Mouse (Mus musculus) frontal cortex, adult 2 months (tissue): Measurements from ENCODE around the gene Mgat4b. TPM values are rescaled to one million over a fixed set of nuclear protein-coding genes. Genes with fewer than 3 reads are reported as not detected.
A peak's percentile ranks its signal among the peaks of the same experiment; 100 is the strongest.
"Not testable (repeated sequence)": the region's sequence is repeated elsewhere in the genome, so short reads cannot be mapped to it uniquely, and the experiment has no call there.

ENCODE experiments used
- DNase-seq, 2 experiments: peaks; one replicate each; pipeline ENCODE4 v3.0.0; 2022; ENCODE audit warnings: low spot score in 1 of 2; ENCODE audit errors: extremely low spot score in 1 of 2
- polyA plus RNA-seq: library from polyadenylated mRNA; depleted of rRNA; stranded (reverse); fragments of >200 nt; gene quantifications from 2 replicates; pipeline ENCODE4 v1.2.3, GENCODE M21; 2012; rRNA removed

The Mgat4b gene
- 57.7 and 59.8 TPM in 2 replicates for polyA plus RNA-seq

DNA sequence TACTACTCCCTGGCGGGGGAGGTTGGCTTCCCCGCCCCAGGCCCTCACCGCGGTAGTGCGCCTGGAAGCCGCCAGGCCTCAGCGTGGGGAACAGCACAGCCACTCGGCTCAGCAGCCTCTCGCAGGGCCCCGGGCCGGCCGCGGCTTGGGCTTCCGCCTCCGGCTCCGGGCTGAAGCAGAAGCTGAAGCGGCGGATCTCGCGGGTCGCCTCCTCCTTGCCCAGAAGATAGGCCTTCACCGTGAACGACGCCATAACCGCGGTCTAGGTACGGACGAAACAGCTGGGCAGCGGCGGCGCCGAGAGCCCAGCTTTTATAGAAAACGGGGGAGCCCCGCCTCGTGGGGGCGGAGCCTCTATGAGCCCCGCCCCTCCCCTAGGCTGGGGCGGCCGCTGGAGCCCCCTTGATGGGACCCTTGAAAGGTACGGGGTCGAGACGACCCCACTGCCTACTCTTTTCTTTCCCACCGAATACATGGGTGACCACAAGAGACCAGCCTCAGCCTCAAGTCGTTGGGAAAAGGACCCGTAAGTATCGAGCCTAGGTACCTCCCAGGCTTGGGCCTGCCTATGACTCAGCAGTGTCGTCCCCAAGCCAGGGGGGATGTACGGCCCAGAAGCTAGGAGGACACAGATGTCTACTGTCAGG is at the start of gene Mgat4b, which contains the start of gene Sqstm1:
Gene Mgat4b (plus strand): TSS at position 386 of the 647 bp plus-strand sequence.
Gene Sqstm1 (minus strand): TSS at position 323 of the 647 bp plus-strand sequence.
- peak; percentile 52 to 81 for DNase-seq

DNA sequence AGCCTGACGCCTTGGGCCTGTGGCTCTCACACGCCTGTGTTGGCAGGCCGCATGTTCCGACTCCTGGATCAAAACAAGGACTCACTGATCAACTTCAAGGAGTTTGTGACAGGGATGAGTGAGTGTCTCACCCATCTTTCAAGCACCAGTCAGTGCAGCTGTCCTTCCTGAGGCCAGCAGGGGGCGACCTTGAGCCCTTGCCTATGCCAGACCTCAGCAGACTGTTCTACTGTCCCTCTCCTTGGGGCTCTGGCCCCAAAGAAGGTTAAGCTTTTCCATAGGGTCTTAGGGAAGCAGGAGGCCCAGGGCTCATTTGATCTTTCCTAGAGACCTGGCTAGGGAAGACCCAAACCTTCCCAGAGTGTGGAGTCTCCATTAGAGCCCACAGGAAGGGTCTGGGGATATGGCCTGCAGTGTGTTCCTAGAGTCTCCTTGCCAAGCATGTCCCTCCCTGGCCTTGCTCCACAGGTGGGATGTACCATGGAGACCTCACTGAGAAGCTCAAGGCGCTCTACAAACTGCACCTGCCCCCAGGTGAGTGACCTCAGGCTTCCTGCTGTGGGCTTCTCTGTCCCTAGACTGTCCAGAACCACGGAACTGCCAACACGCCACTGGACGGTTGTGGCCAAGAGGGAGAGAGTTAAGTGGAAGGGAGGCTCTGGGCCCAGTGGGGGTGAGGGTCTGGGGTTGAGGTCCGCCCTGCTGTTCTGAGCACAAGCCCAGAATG is 48.9 kb upstream of the Mgat4b start:
- DNase-seq: peak in 1 of 2 experiments; percentile 48

DNA sequence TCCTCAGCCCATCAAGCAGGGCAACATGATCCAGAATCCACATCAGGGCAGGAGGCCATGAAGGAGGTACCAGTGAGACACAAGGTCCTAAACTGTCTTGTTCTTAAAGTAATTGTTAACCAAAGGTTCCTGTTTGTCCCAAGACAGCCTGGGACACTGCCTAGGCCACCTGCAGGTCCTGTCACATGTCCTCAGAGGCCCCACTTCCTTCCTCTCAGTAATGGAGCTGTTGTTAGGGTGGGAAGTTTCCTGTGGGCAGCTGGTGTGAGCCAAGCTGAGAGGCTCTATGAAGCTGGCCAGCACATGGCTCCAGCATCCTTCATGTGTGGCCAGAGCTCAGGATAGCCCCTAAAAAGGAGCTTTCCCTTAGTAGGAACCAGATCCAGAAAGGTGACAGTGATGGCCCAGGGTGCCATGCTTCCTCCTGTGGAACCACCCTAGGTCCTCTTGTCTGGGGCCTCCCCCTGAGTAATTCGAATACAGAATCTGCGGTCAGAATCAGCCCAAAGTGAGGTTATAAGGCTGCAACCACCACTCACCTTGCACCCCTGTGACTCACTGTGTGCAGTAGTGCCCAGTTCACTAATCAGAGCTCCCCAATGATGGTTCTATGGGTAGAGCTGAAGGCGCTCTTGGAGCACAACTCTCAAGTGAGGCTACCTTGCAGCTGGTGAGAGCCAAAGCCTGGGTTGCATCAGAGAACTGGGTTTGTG is 48.2 kb upstream of the Mgat4b start:
- DNase-seq: no peak

DNA sequence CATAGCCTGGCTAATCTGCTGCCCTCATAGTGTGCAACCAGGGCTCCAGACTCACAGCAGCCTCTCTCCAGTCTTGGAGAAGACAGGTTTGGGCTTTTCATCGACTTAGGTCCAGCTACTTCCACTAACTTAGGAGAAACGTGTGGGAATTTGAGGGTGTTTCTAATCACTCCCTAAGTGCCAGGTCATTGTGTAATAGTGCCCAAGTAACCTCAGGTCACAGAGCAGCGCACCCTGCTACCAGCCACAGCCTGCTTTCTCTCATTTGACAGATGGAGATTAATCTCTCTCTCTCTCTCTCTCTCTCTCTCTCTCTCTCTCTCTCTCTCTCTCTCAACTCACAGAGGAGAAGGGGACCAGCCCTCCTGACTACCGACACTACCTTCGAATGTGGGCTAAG is 42.3 kb upstream of the Mgat4b start:
- DNase-seq: no peak

DNA sequence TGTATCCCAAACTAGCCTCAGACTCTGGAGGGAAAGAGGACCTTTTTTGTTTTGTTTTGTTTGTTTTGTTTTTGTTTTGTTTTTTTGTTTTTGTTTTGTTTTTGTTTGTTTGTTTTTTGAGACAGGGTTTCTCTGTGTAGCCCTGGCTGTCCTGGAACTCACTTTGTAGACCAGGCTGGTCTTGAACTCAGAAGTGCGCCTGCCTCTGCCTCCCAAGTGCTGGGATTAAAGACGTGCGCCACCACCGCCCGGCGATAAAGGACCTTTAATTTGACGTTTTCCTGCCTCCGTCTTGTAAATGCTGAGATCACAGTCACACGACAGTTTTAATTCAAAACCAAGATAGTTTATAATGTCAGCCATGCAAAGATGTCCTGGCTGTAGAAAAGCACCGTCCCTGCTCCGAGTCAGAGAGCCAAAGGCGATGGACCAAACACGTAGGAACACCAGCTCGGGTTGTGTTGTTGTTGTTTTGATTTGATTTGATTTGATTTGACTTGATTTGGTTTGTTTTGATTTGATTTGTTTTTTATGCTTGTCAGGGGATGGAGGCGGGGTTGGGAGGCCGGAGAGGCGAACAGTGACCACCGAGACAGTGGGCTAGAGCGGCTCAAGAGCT is 36.5 kb upstream of the Mgat4b start, which contains the start of gene Mrnip:
Gene Mrnip (plus strand): TSS at position 334 of the 619 bp plus-strand sequence.
- not testable (repeated sequence) for DNase-seq

DNA sequence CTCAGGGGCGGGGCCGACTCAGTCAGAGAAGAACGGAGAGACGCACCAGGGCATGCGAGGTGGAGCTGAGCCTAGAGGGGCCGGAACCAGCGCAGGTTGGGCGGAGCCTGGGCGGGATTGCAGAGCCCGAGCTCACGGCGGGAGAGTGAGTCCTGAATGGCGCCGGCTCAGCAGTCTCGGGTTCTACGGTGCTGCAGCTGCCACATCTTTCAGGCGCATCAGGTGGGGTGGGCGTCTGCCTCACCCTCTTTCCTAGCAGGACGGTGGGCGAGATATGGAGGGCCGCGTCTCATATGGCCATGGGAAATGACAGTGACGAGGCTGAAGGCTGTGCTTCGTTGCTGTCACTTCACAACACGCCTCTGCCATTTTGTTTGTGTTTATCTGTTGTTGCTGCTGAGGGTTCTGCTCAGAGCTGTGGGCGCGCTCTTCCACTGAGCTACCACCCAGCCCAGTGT is 35.9 kb upstream of the Mgat4b start:
- peak; percentile 95 to 99 for DNase-seq

DNA sequence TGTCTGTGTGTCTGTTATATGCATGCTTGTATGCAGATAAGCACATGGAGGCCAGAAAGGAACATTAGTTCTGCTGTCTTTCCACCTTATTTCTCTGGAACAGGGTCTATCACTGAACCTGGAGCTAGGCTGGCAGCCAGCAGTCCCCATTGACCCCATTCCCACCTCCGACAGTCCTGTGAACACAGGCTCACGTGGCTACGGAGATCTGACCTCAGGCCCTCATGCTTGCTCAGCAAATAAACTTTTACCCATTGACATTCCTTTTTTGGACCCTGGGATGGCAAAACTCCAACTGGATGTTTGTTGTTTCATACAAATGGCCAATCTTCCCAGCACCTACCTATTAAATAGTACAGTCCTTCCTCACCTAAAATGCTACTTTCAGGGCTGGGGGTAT is 34.3 kb upstream of the Mgat4b start:
- no peak for DNase-seq

DNA sequence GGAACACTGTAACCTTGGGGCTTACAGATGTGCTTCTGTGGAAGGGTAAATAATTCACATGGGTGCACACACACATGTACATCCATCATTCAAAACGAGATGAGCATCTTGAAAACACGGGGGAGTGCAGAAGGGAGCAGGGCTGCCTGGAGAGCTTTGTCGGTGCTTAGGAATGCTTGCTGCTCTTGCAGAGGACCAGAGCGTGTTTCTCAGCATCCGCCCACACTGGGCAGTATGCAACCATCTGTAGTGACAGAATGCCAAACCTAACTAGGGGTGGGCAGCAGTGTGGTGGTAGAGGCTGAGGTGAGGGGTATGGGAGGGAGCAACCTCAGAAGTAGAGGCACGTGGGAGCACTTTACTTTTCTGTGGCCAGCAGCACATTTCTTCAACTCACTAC is 33.6 kb upstream of the Mgat4b start:
- peak in 1 of 2 experiments; percentile 57 for DNase-seq

DNA sequence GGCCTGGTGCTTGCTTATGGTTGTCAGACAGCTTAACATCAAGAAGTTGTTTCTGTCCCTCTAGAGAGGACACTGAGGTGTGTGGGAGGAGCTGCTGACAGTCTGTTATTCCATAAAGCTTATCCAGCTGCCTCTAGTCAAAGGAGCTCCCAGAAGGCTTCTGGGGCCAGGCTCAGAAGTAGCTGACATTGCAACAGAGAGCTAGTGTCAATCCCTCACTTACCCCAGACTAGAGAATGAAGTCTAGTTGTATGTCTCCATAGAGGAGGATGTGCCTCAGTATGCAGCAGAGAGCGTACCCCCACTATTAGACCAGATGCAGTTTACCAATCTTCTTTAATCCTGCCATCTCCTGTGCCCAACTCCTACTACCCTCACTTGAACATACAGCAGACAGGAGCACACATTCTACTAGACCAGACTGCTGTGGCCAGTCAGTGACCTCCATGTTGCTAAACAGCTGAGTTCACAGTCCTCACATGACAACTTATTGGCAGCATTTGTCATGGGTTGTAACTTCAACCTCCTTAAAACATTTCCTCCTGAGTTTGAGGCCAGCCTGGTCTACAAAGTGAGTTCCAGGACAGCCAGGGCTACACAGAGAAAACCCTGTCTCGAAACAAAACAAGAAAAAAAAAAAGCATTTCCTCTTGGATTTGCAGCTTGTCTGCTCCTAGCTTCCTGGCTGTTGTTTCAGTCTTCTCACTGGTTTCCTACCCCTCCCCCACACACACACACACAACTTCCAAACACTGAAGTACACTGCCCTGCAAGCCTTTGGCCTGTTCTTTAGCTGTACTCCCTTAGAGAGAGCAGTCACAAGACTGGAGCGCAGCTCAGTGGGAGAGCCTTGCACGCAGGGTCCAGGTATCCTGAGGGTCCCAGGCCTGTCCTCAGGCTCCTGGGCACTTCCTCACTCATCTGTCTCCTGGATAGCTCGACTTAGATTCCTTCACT is 31.9 kb upstream of the Mgat4b start:
- DNase-seq: no peak

DNA sequence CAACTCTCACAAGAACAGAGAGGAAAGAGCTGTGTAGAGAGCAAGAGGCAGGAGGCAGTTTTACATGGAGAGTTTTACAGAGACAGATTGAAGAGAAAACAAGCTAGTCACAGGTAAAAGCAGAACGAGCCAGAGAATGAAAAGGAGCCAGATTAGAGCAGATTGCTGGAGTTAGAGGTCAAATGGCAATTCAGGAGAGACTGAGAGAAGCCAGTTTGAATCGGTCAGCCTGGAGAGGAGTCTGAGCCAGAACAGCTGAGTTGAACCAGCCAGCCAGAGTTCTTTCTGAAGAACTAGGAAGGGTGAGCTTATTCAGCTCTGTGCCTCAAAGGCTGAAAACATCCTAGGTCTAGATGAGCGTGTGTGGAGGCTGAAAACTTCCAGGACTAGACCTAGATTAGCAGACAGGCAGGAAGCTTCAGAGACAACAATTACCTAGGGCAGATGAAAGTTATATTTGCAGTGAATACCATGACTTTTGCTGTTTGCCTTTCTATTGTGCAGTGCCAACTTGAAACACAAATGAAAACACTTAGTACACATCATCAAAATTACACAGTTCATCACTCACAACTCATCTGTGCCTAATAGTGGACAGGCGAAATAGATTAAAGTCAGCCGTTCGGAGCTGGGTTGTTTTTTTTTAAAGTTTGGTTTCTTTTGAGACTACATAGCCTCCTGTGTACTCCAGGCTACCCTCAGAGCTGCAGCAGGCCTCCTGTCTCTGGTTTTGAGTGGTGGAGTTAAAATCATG is 30.0 kb upstream of the Mgat4b start:
- DNase-seq: no peak

DNA sequence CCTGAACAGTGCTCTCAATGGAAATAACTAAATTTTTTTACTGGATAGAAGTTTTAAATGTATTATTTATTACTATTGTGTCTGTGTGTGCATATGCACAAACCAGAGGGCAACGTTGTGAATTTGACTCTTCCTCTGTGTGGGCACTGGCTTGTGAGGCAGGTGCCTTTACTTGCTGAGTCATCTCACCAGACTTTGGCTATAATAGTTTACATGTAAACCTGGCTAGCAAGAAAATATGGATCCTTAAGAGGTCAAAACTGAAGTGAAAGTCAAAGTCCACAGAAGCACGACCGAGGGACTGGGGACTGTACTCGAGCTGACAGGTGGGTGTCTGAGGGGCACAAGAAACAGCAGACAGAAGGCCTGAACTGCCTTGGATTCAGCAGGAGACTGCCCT is 28.0 kb upstream of the Mgat4b start:
- DNase-seq: no peak

DNA sequence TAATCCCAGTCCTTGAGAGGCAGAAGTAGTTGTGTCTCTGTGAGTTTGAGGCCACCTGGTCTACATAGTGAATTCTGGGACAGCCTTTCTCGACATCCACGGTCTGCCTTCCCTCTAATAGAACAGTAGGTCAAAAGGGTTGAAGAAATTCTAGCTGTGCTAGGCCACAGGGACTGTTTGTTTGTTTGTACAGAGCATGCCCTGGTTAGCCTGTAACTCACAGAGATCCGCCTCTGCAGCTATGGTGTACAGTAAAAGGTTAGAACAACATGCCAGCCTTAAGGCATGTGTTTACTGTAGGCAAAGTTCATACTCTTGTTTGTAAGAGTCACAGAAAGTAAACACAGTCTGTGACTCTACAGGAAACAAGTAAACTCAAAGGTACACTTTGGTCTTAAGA is 25.9 kb upstream of the Mgat4b start:
- DNase-seq: no peak

DNA sequence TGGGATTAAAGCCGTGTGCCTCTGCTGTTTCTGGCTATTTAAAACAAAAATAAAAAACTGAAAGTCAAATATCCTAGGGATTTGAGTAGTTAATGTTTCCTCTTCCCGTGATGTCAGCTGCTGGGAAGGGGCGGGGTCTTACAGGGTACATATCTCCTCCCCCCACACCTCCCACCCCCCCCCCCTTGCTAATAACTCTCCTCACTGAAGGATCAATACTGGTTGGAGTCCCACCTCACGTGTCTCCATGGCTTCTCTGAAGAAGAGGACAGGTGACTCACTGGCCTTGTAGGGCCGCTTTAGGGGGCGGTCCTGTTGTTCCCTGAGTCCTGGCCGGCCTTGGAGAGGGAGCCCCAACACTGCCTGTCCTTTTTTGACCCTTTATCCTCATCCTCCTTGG is 22.0 kb upstream of the Mgat4b start:
- DNase-seq: no peak

DNA sequence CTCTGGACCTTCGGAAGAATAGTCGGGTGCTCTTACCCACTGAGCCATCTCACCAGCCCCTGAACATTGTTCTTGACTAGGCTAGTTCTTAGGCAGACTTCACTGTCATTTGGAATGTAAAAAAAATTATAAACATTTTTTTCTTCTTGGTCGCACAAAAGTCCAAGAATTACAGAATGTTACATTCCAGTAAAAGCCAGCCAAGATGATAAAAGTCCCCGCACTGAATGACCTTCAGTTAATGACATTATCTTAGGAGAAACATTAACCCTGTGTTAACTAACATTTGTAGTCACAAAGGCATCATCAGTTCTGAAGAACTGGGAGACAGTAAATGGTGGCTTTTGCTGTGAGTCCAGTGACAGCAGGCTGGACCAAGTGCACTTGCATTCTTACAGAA is 20.3 kb upstream of the Mgat4b start:
- DNase-seq: no peak

DNA sequence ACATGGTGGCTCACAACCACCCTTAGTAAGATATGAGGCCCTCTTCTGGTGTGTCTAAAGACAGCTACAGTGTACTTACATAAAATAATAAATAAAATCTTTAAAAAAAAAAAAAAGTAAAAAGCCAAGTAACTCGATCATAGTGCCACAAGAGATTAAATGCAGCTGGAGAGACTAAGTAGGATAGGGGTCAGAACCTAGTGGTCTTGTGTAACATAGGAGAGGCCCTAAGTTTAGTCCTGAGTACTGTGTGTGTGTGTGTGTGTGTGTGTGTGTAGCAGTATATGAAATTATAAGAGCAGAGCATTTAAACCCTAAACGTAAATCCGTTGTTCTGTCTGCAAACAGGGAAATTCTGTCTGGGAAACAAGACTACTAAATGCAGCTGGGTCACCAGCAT is 18.4 kb upstream of the Mgat4b start:
- no peak for DNase-seq

DNA sequence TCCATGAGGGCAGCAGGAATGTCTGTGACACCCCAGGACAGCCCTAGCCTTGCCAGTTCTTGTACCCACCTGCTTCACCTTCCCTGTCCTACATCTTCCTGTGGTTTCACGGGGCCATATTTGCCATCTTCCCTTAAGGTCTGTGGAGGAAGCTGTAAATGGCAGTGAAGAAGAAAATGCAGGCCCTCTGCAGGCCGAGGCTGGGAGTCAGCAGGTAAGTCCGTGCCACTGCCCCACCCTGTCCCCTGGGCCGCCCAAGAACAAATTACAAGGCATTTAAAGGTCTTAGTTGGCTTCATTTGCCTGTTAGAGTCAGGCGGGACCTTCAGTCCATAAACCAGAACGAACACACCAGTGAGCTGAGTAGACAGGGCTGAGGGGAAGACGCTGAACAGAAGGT is 16.6 kb upstream of the Mgat4b start:
- DNase-seq: no peak

DNA sequence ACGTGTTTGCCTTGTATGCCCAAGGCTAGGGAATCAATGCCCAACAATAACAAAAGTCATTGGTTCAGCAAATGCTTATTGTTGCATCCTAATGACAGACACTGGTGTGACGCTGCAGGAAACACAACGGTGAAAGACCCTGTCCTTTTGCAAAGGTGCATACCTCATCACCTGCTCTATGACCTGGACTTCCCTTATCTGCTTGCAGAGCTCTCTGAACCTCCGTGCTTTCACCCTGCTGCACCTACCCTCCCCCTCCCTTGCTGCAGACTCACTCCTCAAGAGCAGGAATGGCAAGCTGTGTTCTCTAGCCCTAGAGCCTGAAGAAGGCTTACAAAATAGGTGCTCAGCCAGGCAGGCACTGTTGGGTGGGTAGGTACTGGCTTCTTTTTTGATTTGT is 15.9 kb upstream of the Mgat4b start:
- DNase-seq: no peak

DNA sequence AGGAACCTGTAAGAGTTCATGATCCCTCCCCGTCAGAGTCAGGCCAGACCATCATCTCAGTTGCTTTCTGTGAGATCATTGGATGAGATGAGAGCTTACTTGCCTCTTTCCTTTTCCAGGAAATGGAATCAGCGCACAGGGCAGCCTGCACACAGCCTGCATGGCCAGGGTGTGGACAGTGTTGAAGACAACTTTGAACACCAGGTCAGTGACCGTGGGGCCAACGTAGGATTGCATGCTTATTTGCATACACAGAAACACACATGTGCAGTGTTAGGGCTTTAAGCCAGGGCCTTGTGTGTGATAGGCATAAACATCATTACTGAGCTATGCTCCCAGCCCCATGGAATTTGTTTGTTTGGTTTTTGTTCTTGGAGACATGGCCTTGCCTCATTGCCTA is 13.2 kb upstream of the Mgat4b start:
- DNase-seq: no peak

DNA sequence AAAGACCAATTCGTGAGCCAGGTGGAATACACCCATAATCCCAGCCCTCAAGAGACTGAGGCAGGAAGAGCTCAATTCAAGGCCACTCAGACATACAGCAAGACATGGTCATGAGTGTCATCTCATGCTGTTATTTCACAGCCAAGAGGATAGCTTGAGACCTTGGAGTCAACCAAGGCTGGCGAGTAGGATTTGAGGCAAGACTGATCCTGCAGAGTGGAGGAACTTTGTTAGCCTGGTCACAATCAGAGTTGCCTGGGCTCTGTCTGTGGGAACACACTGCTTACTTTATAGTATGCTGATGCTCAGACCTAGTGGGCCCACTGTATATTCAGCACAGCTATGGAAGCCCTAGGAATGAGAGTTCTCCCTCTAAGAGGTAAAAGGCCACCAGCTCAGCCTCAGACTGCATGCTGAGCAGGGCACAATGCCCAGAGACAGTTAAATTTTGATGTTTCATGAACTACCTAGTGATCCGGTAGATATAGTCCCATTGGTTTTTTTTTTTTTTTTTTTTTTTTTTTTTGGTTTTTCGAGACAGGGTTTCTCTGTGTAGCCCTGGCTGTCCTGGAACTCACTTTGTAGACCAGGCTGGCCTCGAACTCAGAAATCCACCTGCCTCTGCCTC is 12.4 kb upstream of the Mgat4b start:
- no peak for DNase-seq
